Mouse (Mus musculus): ENCODE results near the gene Frem2. TPM values are rescaled to one million over a fixed set of nuclear protein-coding genes. Genes with fewer than 3 reads are reported as not detected.

Gene Frem2
- polyA plus RNA-seq, 1 experiment from 2014 or later, result 0.06 TPM

GRCm38 (mm10) chr3:53522794-53523193 is 134.4 kb downstream of the Frem2 start:
- ATAC-seq, result no peak
- Histone ChIP-seq H3K9me3 (ENCODE audit: low read length) (no peaks in the 10 kb centered on the region), H3K4me3 (ENCODE audit: low read depth, low read length) (no peak overlapping the region), H3K4me1 (ENCODE audit: insufficient read depth) (0 out of 2 replicates have a peak, but pooled peaks cover 4% of the 10 kb centered on the region), H3K9ac (replicated peaks) (no peak overlapping the region), H3K4me2 (ENCODE audit: low read depth, low read length) (no peak overlapping the region), H3K27ac (ENCODE audit: low read depth) (no peak overlapping the region), H3K27me3 (ENCODE audit: insufficient read depth, low read length) (no peaks in the 10 kb centered on the region), H3K36me3 (replicated peaks; ENCODE audit: insufficient read depth, low read length) (no peaks in the 10 kb centered on the region)
- WGBS (ENCODE audit: insufficient replicate concordance), result 67% methylated on average over 10 of the region's 10 CpGs
- no peak for TF ChIP-seq EP300 (IDR thresholded peaks at IDR 0.05; ENCODE audit: low read depth)
- no peak for TF ChIP-seq CTCF (IDR thresholded peaks at IDR 0.05; ENCODE audit: low read depth)
- DNase-seq, result no peak

- H3K27ac ChIP-seq (ENCODE audit: low read depth), result no peak overlapping the region
- no peaks in the 10 kb centered on the region for H3K36me3 ChIP-seq (replicated peaks; ENCODE audit: insufficient read depth, low read length)
- no peaks in the 10 kb centered on the region for H3K27me3 ChIP-seq (ENCODE audit: insufficient read depth, low read length)
- TF ChIP-seq CTCF (IDR thresholded peaks at IDR 0.05; ENCODE audit: low read depth) (no peak), EP300 (IDR thresholded peaks at IDR 0.05; ENCODE audit: low read depth) (no peak)
- no peaks in the 10 kb centered on the region for H3K4me1 ChIP-seq (ENCODE audit: insufficient read depth)
- DNase-seq, result no peak
- no peak overlapping the region for H3K4me3 ChIP-seq (ENCODE audit: low read depth, low read length)
- H3K9ac ChIP-seq (replicated peaks), result no peak overlapping the region
- H3K4me2 ChIP-seq (ENCODE audit: low read depth, low read length), result no peak overlapping the region
- H3K9me3 ChIP-seq (ENCODE audit: low read length), result no peaks in the 10 kb centered on the region
- no peak for ATAC-seq
- 54% methylated on average over 4 of the region's 4 CpGs for WGBS (ENCODE audit: insufficient replicate concordance)
These were observed 142.7 kb downstream of the Frem2 start for GRCm38 (mm10) chr3:53514221-53515065.

- Histone ChIP-seq H3K9me3 (ENCODE audit: low read length) (no peaks in the 10 kb centered on the region), H3K4me1 (ENCODE audit: insufficient read depth) (no peaks in the 10 kb centered on the region), H3K4me2 (ENCODE audit: low read depth, low read length) (no peak overlapping the region), H3K4me3 (ENCODE audit: low read depth, low read length) (no peak overlapping the region), H3K27ac (ENCODE audit: low read depth) (no peak overlapping the region), H3K9ac (replicated peaks) (no peak overlapping the region), H3K27me3 (ENCODE audit: insufficient read depth, low read length) (no peaks in the 10 kb centered on the region), H3K36me3 (replicated peaks; ENCODE audit: insufficient read depth, low read length) (no peaks in the 10 kb centered on the region)
- TF ChIP-seq CTCF (IDR thresholded peaks at IDR 0.05; ENCODE audit: low read depth), result no peak
- TF ChIP-seq EP300 (IDR thresholded peaks at IDR 0.05; ENCODE audit: low read depth), result no peak
- DNase-seq, result no peak
- ATAC-seq, result peak; percentile 60
- 33% methylated on average over 5 of the region's 5 CpGs for WGBS (ENCODE audit: insufficient replicate concordance)
These were observed 144.1 kb downstream of the Frem2 start for GRCm38 (mm10) chr3:53513096-53513495.

GRCm38 (mm10) chr3:53502428-53502827 is 154.7 kb downstream of the Frem2 start:
- peak; percentile 67 for TF ChIP-seq CTCF (IDR thresholded peaks at IDR 0.05; ENCODE audit: low read depth)
- TF ChIP-seq EP300 (IDR thresholded peaks at IDR 0.05; ENCODE audit: low read depth), result no peak
- H3K36me3 ChIP-seq (replicated peaks; ENCODE audit: insufficient read depth, low read length), result no peaks in the 10 kb centered on the region
- H3K27me3 ChIP-seq (ENCODE audit: insufficient read depth, low read length), result no peaks in the 10 kb centered on the region
- no peak for DNase-seq
- H3K27ac ChIP-seq (ENCODE audit: low read depth), result no peak overlapping the region
- H3K4me1 ChIP-seq (ENCODE audit: insufficient read depth), result no peaks in the 10 kb centered on the region
- 54% methylated on average over 6 of the region's 6 CpGs for WGBS (ENCODE audit: insufficient replicate concordance)
- H3K4me2 ChIP-seq (ENCODE audit: low read depth, low read length), result no peak overlapping the region
- no peak for ATAC-seq
- no peaks in the 10 kb centered on the region for H3K9me3 ChIP-seq (ENCODE audit: low read length)
- H3K4me3 ChIP-seq (ENCODE audit: low read depth, low read length), result no peak overlapping the region
- no peak overlapping the region for H3K9ac ChIP-seq (replicated peaks)

- TF ChIP-seq CTCF (IDR thresholded peaks at IDR 0.05; ENCODE audit: low read depth) (no peak), EP300 (IDR thresholded peaks at IDR 0.05; ENCODE audit: low read depth) (no peak)
- 67% methylated on average over 6 of the region's 6 CpGs for WGBS (ENCODE audit: insufficient replicate concordance)
- no peak for DNase-seq
- no peak for ATAC-seq
- Histone ChIP-seq H3K36me3 (replicated peaks; ENCODE audit: insufficient read depth, low read length) (no peaks in the 10 kb centered on the region), H3K4me2 (ENCODE audit: low read depth, low read length) (no peak overlapping the region), H3K9ac (replicated peaks) (no peak overlapping the region), H3K27me3 (ENCODE audit: insufficient read depth, low read length) (no peaks in the 10 kb centered on the region), H3K27ac (ENCODE audit: low read depth) (no peak overlapping the region), H3K4me3 (ENCODE audit: low read depth, low read length) (no peak overlapping the region), H3K9me3 (ENCODE audit: low read length) (no peaks in the 10 kb centered on the region), H3K4me1 (ENCODE audit: insufficient read depth) (no peaks in the 10 kb centered on the region)
These were observed 158.7 kb downstream of the Frem2 start for GRCm38 (mm10) chr3:53498351-53498905.

- TF ChIP-seq CTCF (IDR thresholded peaks at IDR 0.05; ENCODE audit: low read depth), result no peak
- ATAC-seq, result no peak
- Histone ChIP-seq H3K4me1 (ENCODE audit: insufficient read depth) (no peaks in the 10 kb centered on the region; the same call in 1 of the 2 replicates), H3K9ac (replicated peaks) (no peak within 1 kb of the TSS), H3K4me2 (ENCODE audit: low read depth, low read length) (no peak within 1 kb of the TSS), H3K27me3 (ENCODE audit: insufficient read depth, low read length) (no peaks in the 10 kb centered on the region), H3K9me3 (ENCODE audit: low read length) (no peaks in the 10 kb centered on the region), H3K4me3 (ENCODE audit: low read depth, low read length) (no peak within 1 kb of the TSS), H3K27ac (ENCODE audit: low read depth) (peak within 1 kb of the TSS; percentile 39; the same call in 1 of the 2 replicates), H3K36me3 (replicated peaks; ENCODE audit: insufficient read depth, low read length) (no peaks in the 10 kb centered on the region)
- WGBS (ENCODE audit: insufficient replicate concordance), result 72% methylated on average over 6 of the region's 6 CpGs
- no peak for DNase-seq
These were observed 168.8 kb downstream of the Frem2 start, which contains the start of gene Stoml3 for GRCm38 (mm10) chr3:53488353-53488752. Gene Stoml3, plus strand, starts transcription at chr3:53488653.

All from liver, postnatal 0 days (tissue).